Mouse (Mus musculus): ENCODE results near the gene Hp1bp3.

DNA sequence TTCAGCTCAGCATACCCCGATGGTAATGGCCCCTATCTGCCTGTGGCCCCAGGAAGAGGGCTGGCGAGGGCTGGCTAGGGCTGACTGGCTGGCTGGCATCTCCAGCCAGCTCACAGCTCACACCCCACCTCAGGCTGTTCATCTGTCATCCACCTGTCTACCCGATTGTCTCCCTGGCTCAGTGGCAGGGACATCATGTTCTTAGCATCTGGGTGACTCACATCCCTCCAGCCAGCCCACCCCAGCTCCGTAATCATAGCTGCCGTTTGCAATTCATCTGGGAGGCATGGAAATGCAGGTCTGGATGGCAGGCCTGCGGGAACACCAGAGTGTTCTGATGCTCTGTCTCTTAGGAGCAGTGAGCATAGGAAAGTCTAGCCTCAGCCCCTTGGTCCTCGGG is 62.2 kb downstream of the Hp1bp3 start:
- TF ChIP-seq CTCF (IDR thresholded peaks at IDR 0.05; ENCODE audit: low read depth, low read length): no peak
- no peak for TF ChIP-seq POLR2A (IDR thresholded peaks at IDR 0.05; ENCODE audit: insufficient read depth, low read length)

Measured in ES-Bruce4 (cell line).